Mouse (Mus musculus): Measurements from ENCODE around the gene Ifna1.

Ifna1 gene

GRCm38 (mm10) chr4:88872691-88873090 lies 22.8 kb downstream of the Ifna1 start:
- DNase-seq (ENCODE audit: low spot score) = no peak

- no peak for DNase-seq (ENCODE audit: low spot score)
These were observed 25.7 kb downstream of the Ifna1 start for GRCm38 (mm10) chr4:88875435-88876095.

GRCm38 (mm10) chr4:88876520-88876919 lies 26.6 kb downstream of the Ifna1 start:
- no peak for DNase-seq (ENCODE audit: low spot score)

DNA sequence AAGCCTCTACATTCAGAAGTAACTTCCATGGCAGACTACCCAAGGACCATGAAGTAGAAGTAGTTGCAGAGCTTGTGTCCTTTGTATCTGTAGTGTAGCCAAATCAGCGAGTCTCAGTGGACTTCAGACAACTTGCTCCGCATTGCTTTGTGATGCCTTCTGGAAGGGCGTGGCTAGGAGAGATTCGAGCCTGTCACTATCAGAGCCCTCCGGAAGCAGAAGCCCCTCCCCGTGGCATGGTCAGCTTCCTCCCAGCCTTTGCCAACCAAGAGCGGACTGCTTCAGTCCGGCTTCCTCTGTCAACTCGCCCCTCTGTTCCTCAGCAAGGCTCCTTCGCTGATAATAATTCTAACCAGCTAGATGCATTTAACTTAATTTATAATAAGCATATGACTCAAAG lies 28.4 kb downstream of the Ifna1 start:
- no peak for DNase-seq (ENCODE audit: low spot score)

- no peak for DNase-seq (ENCODE audit: low spot score)
These were observed 28.9 kb downstream of the Ifna1 start for GRCm38 (mm10) chr4:88878772-88879171.

DNA sequence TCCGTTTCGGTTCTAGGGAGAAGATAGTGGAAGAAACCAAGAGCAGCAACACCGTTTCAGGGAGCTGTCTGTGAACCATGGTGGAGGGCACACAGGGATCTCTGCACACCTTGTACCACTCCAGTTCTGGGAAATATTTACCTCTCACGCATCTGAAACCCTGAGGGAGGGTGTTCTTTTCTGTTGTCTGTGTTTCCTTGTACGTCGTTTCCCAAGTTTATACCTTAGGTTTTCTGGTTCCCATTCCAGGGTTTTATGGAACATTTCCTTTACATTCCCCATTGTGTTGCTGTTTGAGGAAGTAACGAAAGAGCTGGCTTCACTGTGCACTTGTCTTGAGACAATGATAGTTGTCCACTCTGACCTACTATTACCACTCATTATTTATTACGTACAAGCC lies 30.2 kb downstream of the Ifna1 start, which contains the start of gene Ifne:
Gene Ifne, minus strand, starts transcription at position 101 of the 400 bp plus-strand sequence.
- DNase-seq (ENCODE audit: low spot score) = no peak

DNA sequence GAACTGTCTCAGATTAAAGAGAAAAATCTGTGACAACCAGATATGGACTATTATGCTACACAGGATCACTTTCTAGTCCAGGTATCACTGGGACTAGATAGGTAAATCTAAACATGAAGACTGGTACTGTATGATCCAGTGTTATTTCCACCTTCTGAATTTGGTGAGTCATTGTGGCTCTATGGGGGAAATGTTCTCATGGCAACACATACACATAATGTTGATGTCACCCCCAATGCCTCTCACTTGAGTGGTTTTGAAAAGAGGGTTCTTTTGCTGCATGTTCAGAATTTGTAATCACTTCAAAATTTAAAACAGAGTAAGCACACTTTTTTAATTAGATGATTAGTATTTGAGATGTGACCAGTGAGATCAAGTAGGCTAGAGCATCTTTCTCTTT lies 38.3 kb downstream of the Ifna1 start:
- no peak for DNase-seq (ENCODE audit: low spot score)

- DNase-seq (ENCODE audit: low spot score) = no peak
These were observed 43.4 kb downstream of the Ifna1 start for GRCm38 (mm10) chr4:88893201-88893754.

Measured in spleen, adult 12 weeks (tissue).